Mouse (Mus musculus): ENCODE data around the gene Tgds. TPM values are rescaled to one million over a fixed set of nuclear protein-coding genes. Genes with fewer than 3 reads are reported as not detected.
"Not testable (repeated sequence)": the region's sequence is repeated elsewhere in the genome, so short reads cannot be mapped to it uniquely, and the experiment has no call there.

Tgds gene
- polyA plus RNA-seq, 1 experiment from 2014 or later = 26.3 TPM

DNA sequence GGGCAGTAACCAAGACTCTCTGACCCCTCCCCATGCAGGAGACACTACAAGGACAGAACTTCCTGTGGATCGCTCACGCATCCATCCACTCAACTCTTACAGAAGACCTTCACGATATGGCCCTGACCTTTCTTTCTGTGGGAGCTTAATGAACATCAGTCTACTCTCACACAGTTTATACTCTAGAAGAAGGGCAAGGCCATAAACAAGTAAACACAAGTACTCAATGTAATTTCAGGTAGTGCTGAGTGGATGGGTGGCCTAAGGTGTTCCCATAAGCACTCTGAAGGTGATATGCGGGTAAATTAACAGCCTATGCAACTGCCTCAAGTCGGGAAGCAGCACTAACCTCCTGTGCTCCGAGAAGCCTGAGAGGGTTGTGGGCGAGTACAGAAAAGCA, 1.1 kb downstream of the Tgds start:
- WGBS = 84% methylated on average over 7 of the region's 7 CpGs
- peak overlapping the region; percentile 70 for H3K4me3 ChIP-seq
- H3K9ac ChIP-seq (replicated peaks) = peak overlapping the region; percentile 80
- H3K36me3 ChIP-seq = peaks cover 23% of the 10 kb centered on the region
- no peak for ATAC-seq (ENCODE audit: low FRiP score, low read depth)
- H3K27ac ChIP-seq (replicated peaks) = no peak overlapping the region
- H3K9me3 ChIP-seq = no peaks in the 10 kb centered on the region
- H3K27me3 ChIP-seq = peaks cover 6% of the 10 kb centered on the region; the same call in 1 of the 2 replicates
- peak overlapping the region; percentile 89 for H3K4me2 ChIP-seq (replicated peaks)
- H3K4me1 ChIP-seq = peaks cover 13% of the 10 kb centered on the region

DNA sequence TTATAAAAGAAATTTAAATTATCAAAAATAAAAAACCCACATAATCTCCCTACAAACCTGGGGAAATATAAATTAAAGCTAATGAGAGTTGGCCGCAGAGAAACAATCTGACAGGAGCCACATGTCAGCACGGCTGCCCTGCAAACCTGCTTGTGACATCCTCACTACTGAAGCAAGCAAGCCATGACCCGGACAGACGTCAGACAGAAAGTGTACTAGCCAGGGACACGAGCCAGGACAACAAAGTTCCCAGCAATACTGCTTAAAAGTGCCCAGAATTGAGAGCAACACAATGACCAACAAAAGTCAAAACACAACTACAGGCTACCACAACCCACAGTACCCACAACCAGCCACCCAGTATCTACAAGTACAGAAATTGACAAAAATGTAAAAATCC, 6.3 kb downstream of the Tgds start:
- Histone ChIP-seq H3K4me1 (peaks cover 1% of the 10 kb centered on the region), H3K27me3 (no peaks in the 10 kb centered on the region), H3K27ac (replicated peaks) (no peak overlapping the region), H3K9me3 (no peaks in the 10 kb centered on the region), H3K9ac (replicated peaks) (no peak overlapping the region), H3K4me3 (no peak overlapping the region), H3K4me2 (replicated peaks) (no peak overlapping the region), H3K36me3 (peaks cover 60% of the 10 kb centered on the region)
- 91% methylated on average over 5 of the region's 5 CpGs for WGBS
- no peak for ATAC-seq (ENCODE audit: low FRiP score, low read depth)

DNA sequence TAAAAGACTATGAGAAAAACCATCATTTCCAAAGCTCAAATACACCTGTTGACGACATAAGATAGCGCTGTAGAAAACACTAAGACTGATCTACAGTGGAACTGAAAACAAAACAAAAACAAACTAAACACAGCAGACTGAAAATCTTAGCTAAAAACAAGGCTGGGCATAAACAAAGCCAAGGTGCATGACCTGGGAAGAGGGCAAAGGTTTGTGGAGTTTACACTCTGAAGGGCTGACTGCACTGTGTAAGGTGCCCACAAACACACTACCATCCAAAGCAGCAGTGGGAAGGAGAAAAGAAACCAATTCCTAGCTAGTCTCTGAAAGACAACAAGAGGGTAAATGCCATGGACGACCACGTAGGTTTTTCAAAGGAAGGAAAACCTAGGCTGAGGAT, 7.8 kb downstream of the Tgds start:
- H3K9me3 ChIP-seq = no peaks in the 10 kb centered on the region
- ATAC-seq (ENCODE audit: low FRiP score, low read depth) = no peak
- H3K9ac ChIP-seq (replicated peaks) = no peak overlapping the region
- H3K27me3 ChIP-seq = no peaks in the 10 kb centered on the region
- no peak overlapping the region for H3K4me3 ChIP-seq
- no peaks in the 10 kb centered on the region for H3K4me1 ChIP-seq
- no peak overlapping the region for H3K4me2 ChIP-seq (replicated peaks)
- peaks cover 75% of the 10 kb centered on the region for H3K36me3 ChIP-seq
- no peak overlapping the region for H3K27ac ChIP-seq (replicated peaks)
- 95% methylated on average over 4 of the region's 4 CpGs for WGBS

DNA sequence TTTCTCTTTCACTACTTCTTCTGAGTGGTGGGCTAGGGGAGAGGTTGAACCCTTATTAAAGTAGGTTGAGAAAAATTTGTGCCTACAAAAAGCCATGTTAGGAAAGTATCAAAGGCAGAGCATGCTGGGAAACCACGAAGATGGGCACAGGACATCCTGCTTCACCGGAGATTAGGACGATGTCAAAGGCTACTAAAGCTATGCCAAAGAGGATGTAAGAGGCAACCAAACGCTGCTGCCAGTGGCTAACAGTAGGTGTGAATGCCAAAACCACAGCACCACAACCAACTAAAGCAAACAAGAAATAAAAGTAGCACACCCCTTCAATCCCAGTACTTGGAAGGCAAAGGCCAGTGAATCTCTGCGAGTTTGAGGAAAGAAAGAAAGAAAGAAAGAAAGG, 8.4 kb downstream of the Tgds start:
- ATAC-seq (ENCODE audit: low FRiP score, low read depth) = no peak
- Histone ChIP-seq H3K9ac (replicated peaks) (no peak overlapping the region), H3K27ac (replicated peaks) (no peak overlapping the region), H3K36me3 (peaks cover 82% of the 10 kb centered on the region), H3K27me3 (no peaks in the 10 kb centered on the region), H3K4me3 (no peak overlapping the region), H3K4me1 (no peaks in the 10 kb centered on the region), H3K4me2 (replicated peaks) (no peak overlapping the region), H3K9me3 (no peaks in the 10 kb centered on the region)
- WGBS = 87% methylated on average over 5 of the region's 5 CpGs

DNA sequence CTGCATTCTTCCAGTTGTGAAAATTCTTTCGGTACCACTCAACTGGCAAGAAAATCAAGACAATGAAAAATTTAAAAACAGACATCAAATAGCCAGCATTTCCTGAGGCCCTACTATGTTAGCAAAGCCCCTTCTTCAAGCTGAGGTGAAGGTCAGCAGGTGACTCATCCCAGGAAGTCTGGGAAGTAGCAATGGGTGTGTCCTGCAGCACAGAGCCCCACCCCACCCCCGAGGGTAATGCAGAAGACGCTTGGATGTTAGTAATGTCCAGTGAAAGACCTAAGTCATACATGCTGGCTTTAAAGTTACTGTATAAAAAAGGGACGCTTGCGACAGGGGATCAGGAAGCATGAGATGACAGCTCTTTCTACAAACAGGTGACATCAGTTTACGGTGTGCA, 19.4 kb downstream of the Tgds start:
- 96% methylated on average over 6 of the region's 6 CpGs for WGBS
- no peak for ATAC-seq (ENCODE audit: low FRiP score, low read depth)
- peaks cover 67% of the 10 kb centered on the region for H3K36me3 ChIP-seq

DNA sequence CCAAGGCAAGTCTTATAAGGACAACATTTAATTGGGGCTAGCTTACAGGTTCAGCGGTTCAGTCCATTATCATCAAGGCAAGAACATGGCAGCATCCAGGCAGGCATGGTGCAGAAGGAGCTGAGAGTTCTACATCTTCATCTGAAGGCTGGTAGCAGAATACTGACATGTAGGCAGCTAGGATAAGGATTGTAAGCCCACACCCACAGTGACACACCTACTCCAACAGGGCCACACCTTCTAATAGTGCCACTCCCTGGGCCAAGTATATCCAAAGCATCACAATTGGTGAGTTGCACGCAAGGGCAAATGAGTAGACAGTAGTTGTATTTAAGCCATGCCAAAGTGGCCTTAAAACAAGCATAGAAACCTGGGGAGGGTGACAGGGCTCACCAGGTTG, 25.1 kb downstream of the Tgds start:
- peaks cover 15% of the 10 kb centered on the region for H3K36me3 ChIP-seq
- H3K4me3 ChIP-seq; H3K27me3 ChIP-seq; H3K27ac ChIP-seq (replicated peaks); H3K4me2 ChIP-seq (replicated peaks); ATAC-seq (ENCODE audit: low FRiP score, low read depth); H3K9me3 ChIP-seq; H3K9ac ChIP-seq (replicated peaks); H3K4me1 ChIP-seq: not testable (repeated sequence)
- 92% methylated on average over 2 of the region's 2 CpGs for WGBS

More for the DNA sequence above, 19.4 kb downstream of the Tgds start:
- Histone ChIP-seq H3K9ac (replicated peaks) (no peak overlapping the region), H3K4me1 (no peaks in the 10 kb centered on the region), H3K4me2 (replicated peaks) (no peak overlapping the region), H3K27me3 (no peaks in the 10 kb centered on the region), H3K27ac (replicated peaks) (no peak overlapping the region), H3K4me3 (no peak overlapping the region), H3K9me3 (no peaks in the 10 kb centered on the region)

DNA sequence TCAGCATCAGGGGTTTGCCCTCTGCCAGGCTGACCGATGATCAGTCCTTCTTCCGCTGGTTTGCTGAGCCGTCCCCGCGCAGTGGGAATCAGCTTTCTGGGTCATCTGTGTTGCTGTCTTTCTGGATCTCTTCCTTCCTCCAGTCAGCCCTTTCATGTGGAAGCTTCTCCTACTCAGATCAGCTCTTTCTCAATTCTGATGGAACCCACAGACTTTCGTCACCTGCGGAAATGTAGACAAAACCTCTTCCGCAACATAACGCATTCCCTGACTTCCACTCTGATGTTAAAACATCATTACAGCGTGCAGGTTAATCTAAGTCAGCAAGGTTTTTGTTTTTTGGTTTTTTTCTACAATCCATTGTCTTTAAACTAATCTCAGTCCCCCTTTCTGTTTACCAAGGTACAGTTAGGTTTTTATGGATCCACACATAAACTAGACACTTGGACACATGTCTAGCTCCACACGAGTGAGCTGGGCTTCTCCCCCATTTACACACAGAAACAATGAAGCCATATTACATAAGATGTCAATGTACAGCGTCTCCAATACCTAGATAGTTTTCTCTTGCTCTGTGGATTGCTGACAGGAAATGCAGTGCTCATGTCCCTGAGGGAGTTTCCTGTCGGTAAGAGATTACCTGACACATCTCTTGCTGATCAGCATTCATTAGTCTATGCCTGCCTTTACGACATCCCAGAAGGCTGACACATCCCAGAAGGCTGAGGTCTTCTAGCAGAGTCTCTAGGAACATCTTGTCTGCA, 31.1 kb downstream of the Tgds start:
- Histone ChIP-seq H3K27me3 (no peaks in the 10 kb centered on the region), H3K4me1 (no peaks in the 10 kb centered on the region), H3K9me3 (no peaks in the 10 kb centered on the region), H3K4me3 (no peak overlapping the region), H3K36me3 (no peaks in the 10 kb centered on the region), H3K9ac (replicated peaks) (no peak overlapping the region), H3K27ac (replicated peaks) (no peak overlapping the region), H3K4me2 (replicated peaks) (no peak overlapping the region)
- 84% methylated on average over 14 of the region's 14 CpGs for WGBS
- ATAC-seq (ENCODE audit: low FRiP score, low read depth) = no peak

DNA sequence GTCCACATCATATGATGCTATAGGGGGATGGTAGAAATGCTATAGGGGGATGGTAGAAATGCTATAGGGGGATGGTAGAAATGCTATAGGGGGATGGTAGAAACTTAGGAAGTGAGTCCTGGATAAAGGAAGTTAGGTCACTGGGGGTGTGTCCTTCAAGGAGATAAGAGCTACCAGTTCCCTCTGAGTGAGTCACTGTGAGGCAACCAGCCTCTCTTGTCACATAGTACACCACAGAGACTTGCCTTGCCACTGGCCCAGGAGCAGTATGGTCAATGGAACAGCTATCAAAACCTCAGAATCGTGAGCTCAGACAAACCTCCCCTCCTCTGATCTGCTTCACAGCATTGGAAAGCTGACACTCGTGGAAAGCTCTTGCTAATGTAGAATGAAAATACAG, 34.3 kb downstream of the Tgds start:
- Histone ChIP-seq H3K9me3 (no peaks in the 10 kb centered on the region), H3K4me2 (replicated peaks) (no peak overlapping the region), H3K27ac (replicated peaks) (no peak overlapping the region), H3K9ac (replicated peaks) (no peak overlapping the region), H3K4me1 (no peaks in the 10 kb centered on the region), H3K4me3 (no peak overlapping the region), H3K27me3 (no peaks in the 10 kb centered on the region), H3K36me3 (no peaks in the 10 kb centered on the region)
- WGBS = 71% methylated on average over 2 of the region's 2 CpGs
- no peak for ATAC-seq (ENCODE audit: low FRiP score, low read depth)

DNA sequence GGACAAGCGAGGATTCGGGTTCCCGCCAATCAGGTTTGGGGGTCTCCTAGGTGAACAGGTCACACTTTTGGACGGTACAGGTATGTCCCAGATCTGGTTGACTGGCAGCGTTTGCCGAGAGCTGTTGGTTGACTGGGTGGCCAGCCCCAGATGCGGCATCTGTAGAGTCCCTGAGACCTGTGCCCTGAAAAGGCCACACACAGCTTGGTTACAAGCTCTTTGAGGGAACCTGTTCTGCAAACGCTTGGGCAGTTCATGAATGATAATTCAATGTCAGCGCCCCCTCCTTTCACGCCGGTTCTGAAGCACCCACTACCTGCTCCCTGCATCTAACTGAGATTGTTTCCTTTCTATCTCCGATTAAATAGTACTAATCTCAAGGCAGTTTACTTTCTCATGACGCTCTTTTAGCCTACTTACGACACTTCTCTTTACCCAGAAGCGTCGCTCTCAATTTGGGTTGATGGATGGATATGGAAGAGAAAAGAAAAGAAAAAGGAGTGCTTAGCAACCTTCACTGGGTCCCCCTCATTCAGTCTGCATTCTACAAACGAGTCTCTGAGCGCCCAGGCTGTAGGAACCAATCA, 42.7 kb downstream of the Tgds start:
- Histone ChIP-seq H3K36me3 (no peaks in the 10 kb centered on the region), H3K4me3 (peak overlapping the region; percentile 66), H3K4me1 (peaks cover 8% of the 10 kb centered on the region; the same call in 1 of the 2 replicates), H3K27ac (replicated peaks) (no peak overlapping the region), H3K9me3 (no peaks in the 10 kb centered on the region), H3K9ac (replicated peaks) (peak overlapping the region; percentile 50), H3K27me3 (peaks cover 21% of the 10 kb centered on the region; the same call in 1 of the 2 replicates), H3K4me2 (replicated peaks) (peak overlapping the region; percentile 68)
- peak; percentile 67 for ATAC-seq (ENCODE audit: low FRiP score, low read depth)
- under 1% methylated on average over 18 of the region's 18 CpGs for WGBS

DNA sequence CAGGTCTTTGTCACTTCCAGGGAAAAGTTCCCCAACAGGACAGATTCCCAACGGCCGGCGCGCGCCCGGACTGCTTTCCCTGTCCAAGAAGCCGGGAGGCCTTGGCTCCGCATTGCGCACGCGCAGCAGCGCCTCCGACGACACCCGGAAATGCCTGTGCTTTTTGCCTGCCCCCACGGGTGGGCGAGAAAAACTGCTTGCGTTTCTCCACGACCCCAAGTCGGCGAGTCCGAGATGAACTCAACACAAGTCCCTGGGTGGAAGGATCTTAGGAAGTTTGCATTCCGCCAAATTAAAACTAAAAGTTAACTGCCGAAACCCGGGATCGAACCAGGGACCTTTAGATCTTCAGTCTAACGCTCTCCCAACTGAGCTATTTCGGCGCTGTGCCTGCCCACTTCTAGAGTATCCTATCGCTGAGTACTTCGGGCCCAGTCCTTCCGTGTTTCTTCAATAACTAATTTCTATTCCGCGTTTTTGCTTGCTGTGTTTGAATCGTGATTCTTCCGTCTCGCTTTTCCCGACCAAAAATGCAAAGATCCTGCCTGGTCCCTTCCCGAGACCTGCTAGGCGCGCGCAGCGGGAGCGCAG, 43.2 kb downstream of the Tgds start:
- H3K36me3 ChIP-seq = no peaks in the 10 kb centered on the region
- H3K9ac ChIP-seq (replicated peaks) = peak overlapping the region; percentile 58
- H3K4me1 ChIP-seq = peaks cover 8% of the 10 kb centered on the region; the same call in 1 of the 2 replicates
- no peaks in the 10 kb centered on the region for H3K9me3 ChIP-seq
- peaks cover 21% of the 10 kb centered on the region; the same call in 1 of the 2 replicates for H3K27me3 ChIP-seq
- peak overlapping the region; percentile 47; the same call in 1 of the 2 replicates for H3K27ac ChIP-seq (replicated peaks)
- under 1% methylated on average over 44 of the region's 44 CpGs for WGBS
- peak overlapping the region; percentile 68 for H3K4me2 ChIP-seq (replicated peaks)
- H3K4me3 ChIP-seq = peak overlapping the region; percentile 66
- peak; percentile 76 for ATAC-seq (ENCODE audit: low FRiP score, low read depth)

DNA sequence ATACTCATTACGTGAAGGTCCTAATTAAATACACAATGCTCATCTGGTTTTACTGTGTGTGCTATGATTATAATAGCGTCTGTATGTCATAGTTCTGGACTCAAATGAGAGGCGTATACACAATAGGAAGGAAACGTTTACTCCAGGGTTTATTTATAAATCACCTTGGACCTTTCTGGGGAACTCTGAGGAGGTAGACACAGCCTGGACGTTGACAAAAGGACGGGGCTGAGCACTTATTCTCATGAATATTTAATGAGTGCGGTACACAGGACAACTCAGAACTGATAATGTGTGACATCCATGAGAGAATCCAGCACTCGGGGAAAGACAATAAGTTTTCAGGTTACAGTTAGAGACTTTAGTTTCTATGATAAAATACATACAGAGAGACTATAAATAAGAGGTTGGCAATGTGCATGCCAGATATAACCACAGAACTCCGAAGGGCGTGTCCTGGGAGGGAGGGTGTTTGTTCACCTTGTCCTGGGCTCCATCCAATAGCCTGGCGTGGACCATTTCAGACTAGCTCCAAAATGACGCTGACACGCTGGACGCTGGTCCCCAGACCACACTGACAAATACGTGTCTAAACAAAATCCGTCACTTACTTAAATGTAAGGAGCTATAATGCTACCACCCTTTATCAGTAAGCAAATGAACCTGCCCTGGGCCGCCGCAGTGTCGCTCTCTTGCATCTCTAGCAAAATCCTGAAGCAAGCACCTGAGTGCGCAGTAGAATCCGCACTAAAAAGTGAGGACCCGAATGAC, 43.9 kb downstream of the Tgds start:
- peak; percentile 50 for ATAC-seq (ENCODE audit: low FRiP score, low read depth)
- 8% methylated on average over 22 of the region's 22 CpGs for WGBS
- no peaks in the 10 kb centered on the region for H3K36me3 ChIP-seq
- H3K9ac ChIP-seq (replicated peaks) = peak overlapping the region; percentile 58
- peaks cover 23% of the 10 kb centered on the region; the same call in 1 of the 2 replicates for H3K27me3 ChIP-seq
- peaks cover 8% of the 10 kb centered on the region; the same call in 1 of the 2 replicates for H3K4me1 ChIP-seq
- peak overlapping the region; percentile 66 for H3K4me3 ChIP-seq
- peak overlapping the region; percentile 68 for H3K4me2 ChIP-seq (replicated peaks)
- peak overlapping the region; percentile 47; the same call in 1 of the 2 replicates for H3K27ac ChIP-seq (replicated peaks)
- H3K9me3 ChIP-seq = no peaks in the 10 kb centered on the region
